8 mouse cellular contexts compared by ENCODE assay signal in genomic region chr4:117982706-117983105, GRCm38 (mm10). TPM values are rescaled to one million over a fixed set of nuclear protein-coding genes. Genes with fewer than 3 reads are reported as not detected.
DNase-seq lines count a peak whose midpoint lies in the region; ATAC-seq lines count a peak whose summit lies in the region.

No protein-coding gene starts in this region.

- H3K9ac ChIP-seq in stomach, embryonic 16.5 days (ENCODE audit: low read length) = no peak overlapping the region

- H3K27me3 ChIP-seq in heart, embryonic 10.5 days (ENCODE audit: insufficient read depth, poor library complexity, severe bottlenecking) = no peaks in the 10 kb centered on the region
- no peaks in the 10 kb centered on the region for H3K27me3 ChIP-seq in stomach, embryonic 16.5 days (ENCODE audit: control insufficient read depth, insufficient read depth, low read length)

- no peak overlapping the region for H3K4me2 ChIP-seq in stomach, embryonic 16.5 days (ENCODE audit: low read depth, low read length)

- peak; percentile 39; the same call in 1 of the 2 replicates for ATAC-seq in stomach, embryonic 16.5 days (ENCODE audit: insufficient read depth, low FRiP score)

- no peaks in the 10 kb centered on the region for H3K9me3 ChIP-seq in heart, embryonic 10.5 days
- no peaks in the 10 kb centered on the region for H3K9me3 ChIP-seq in stomach, embryonic 16.5 days (replicated peaks; ENCODE audit: control insufficient read depth, low read length)

- DNase-seq in adrenal gland, postnatal 10 days = peak; percentile 67
- no peak for DNase-seq in adrenal gland, postnatal 4 days (ENCODE audit: low spot score in 2 of 2)
- peak; percentile 47 for DNase-seq in 3134 (ENCODE audit: extremely low read depth, insufficient read length, low spot score)
- DNase-seq in heart, embryonic 10.5 days (ENCODE audit: low spot score) = no peak
- DNase-seq in left cerebral cortex, postnatal 10 days (ENCODE audit: extremely low spot score in 1 of 2, low spot score in 2 of 2) = peak; percentile 22 to 44
- DNase-seq in cerebellum, adult 9-10 months = no peak
- DNase-seq in cerebellum, adult 18-20 months = no peak

- intact Hi-C loops in left cerebral cortex, postnatal 10 days (cut with DNase I) = no loop called here

- WGBS in heart, embryonic 10.5 days = 64% methylated on average over 7 of the region's 7 CpGs
- WGBS in stomach, embryonic 16.5 days = 50% methylated on average over 7 of the region's 7 CpGs

- no peak overlapping the region for H3K4me3 ChIP-seq in heart, embryonic 10.5 days
- no peak overlapping the region for H3K4me3 ChIP-seq in stomach, embryonic 16.5 days (replicated peaks; ENCODE audit: low read length)

- 0 out of 2 replicates have a peak overlapping the region, but pooled peaks have one; percentile 13 for H3K27ac ChIP-seq in heart, embryonic 10.5 days
- H3K27ac ChIP-seq in stomach, embryonic 16.5 days (ENCODE audit: low read length) = peak overlapping the region; percentile 62; the same call in 1 of the 2 replicates

- H3K4me1 ChIP-seq in heart, embryonic 10.5 days = peaks cover 45% of the 10 kb centered on the region
- H3K4me1 ChIP-seq in stomach, embryonic 16.5 days (ENCODE audit: control insufficient read depth, insufficient read depth, low read length) = peaks cover 34% of the 10 kb centered on the region

- no peaks in the 10 kb centered on the region for H3K36me3 ChIP-seq in heart, embryonic 10.5 days
- H3K36me3 ChIP-seq in stomach, embryonic 16.5 days (ENCODE audit: control insufficient read depth, insufficient read depth, low read length) = no peaks in the 10 kb centered on the region

RNA-seq across cellular contexts. Expression of gene Artn, which starts 53.1 kb away (rescaled TPM):
- under 1 TPM; 0.12 to 0.42 TPM for total RNA-seq in adrenal gland, postnatal 10 days (2021)
- total RNA-seq in adrenal gland, postnatal 4 days (2021) = under 1 TPM; 0.45 to 0.90 TPM
- polyA plus RNA-seq in heart, embryonic 10.5 days (2016; fragmentation: Nextera tagmentation; extraction: Ambion mirVana) = 0.85 and 1.3 TPM in 2 replicates
- total RNA-seq in left cerebral cortex, postnatal 10 days (2021) = 1 to 10 TPM; 2.0 to 2.1 TPM
- 5.3 and 7.8 TPM in 2 replicates for polyA plus RNA-seq in stomach, embryonic 16.5 days (2015; fragmentation: Nextera tagmentation; extraction: Ambion mirVana)

Comparison
In these comparisons a context has a peak if more than half of its experiments do, and no peak if none do; other contexts are left out.
1. DNase-seq: peak in adrenal gland, postnatal 10 days (single experiment), 3134 (single experiment) and left cerebral cortex, postnatal 10 days (2 of 2); none in adrenal gland, postnatal 4 days (0 of 2), heart, embryonic 10.5 days (single experiment), cerebellum, adult 9-10 months (single experiment) and cerebellum, adult 18-20 months (0 of 2).